Mouse (Mus musculus): ENCODE data around the gene C130050O18Rik. TPM values are rescaled to one million over a fixed set of nuclear protein-coding genes. Genes with fewer than 3 reads are reported as not detected.

Gene C130050O18Rik
- total and polyA plus RNA-seq, 2 experiments from 2014 or later: 0.34 TPM; not detected in 1

DNA sequence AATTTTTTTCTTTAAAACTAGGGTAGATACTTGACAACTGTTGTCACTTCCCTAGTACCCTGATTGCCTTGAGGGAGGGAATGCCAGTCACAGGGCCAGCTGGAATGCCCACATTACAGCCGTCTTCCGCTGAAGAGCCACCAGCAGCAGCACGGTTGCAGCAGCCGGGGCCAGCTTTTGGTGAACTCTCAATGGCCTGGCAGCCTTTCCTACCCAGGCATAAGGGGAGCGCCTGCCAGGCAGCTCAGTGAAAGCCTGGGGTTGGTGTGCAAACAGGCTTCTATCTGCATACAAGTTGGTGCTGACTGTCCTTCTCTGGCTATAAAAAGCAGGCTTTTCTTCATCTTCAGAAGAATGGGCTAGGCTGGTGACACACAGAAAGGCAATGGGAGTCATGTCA is 35.4 kb downstream of the C130050O18Rik start:
- DNase-seq (ENCODE audit: low spot score) (peak; percentile 68), ATAC-seq (peak; percentile 53)
- WGBS: 39% methylated on average over 5 of the region's 5 CpGs
- TF ChIP-seq CTCF (IDR thresholded peaks at IDR 0.05; ENCODE audit: low read depth): no peak
- Histone ChIP-seq H3K4me2 (ENCODE audit: low read depth, low read length) (no peak overlapping the region), H3K4me1 (ENCODE audit: insufficient read depth, low read length) (peaks cover 19% of the 10 kb centered on the region), H3K36me3 (ENCODE audit: insufficient read depth, low read length) (no peaks in the 10 kb centered on the region), H3K9me3 (ENCODE audit: low read length) (no peaks in the 10 kb centered on the region), H3K27me3 (ENCODE audit: insufficient read depth, low read length) (no peaks in the 10 kb centered on the region), H3K9ac (replicated peaks; ENCODE audit: low read length) (no peak overlapping the region), H3K27ac (peak overlapping the region; percentile 20; the same call in 1 of the 2 replicates), H3K4me3 (ENCODE audit: low read length) (no peak overlapping the region)

DNA sequence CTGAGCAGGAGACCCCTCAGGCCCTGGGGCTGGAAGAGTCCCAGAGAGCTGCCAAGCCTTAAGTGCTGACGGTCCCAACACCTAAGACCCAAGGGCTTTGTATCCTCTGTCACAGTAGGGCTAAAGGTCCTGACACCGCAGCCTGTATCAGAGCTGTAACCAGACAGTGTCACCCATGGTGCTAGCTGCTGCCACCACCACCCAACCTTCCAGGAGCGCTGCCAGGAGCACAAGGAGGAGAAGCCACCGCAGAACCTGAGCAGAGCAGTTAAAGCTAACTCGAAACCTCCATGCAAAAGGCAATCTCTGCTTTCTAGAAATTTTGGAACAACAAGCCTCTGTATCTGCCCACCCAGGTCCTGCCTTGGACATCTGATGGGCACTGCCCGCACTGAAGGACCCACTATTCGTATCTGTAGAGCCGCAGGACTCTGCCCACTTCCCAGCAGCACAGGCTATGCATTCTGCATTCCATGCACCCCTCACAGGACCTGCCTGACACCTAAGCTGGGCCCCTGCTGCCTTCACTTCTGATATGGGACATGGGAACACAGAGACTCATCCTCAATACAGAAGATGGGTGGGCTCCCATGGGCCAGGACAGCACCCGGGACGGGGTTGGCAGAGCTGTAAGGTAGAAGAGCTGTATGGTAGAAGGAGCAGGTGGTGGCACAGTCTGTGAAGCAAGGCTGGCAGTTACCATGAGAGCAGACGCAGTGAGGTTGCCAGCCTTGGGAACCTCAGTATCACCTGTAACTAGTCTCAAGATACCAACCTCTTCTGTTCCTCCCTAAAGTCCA is 36.0 kb downstream of the C130050O18Rik start:
- Histone ChIP-seq H3K4me2 (ENCODE audit: low read depth, low read length) (no peak overlapping the region), H3K27me3 (ENCODE audit: insufficient read depth, low read length) (no peaks in the 10 kb centered on the region), H3K4me3 (ENCODE audit: low read length) (no peak overlapping the region), H3K9ac (replicated peaks; ENCODE audit: low read length) (no peak overlapping the region), H3K27ac (peak overlapping the region; percentile 20; the same call in 1 of the 2 replicates), H3K4me1 (ENCODE audit: insufficient read depth, low read length) (peaks cover 17% of the 10 kb centered on the region), H3K9me3 (ENCODE audit: low read length) (no peaks in the 10 kb centered on the region), H3K36me3 (ENCODE audit: insufficient read depth, low read length) (no peaks in the 10 kb centered on the region)
- TF ChIP-seq CTCF (IDR thresholded peaks at IDR 0.05; ENCODE audit: low read depth): no peak
- 87% methylated on average over 11 of the region's 11 CpGs for WGBS
- DNase-seq (ENCODE audit: low spot score): no peak
- no peak for ATAC-seq

DNA sequence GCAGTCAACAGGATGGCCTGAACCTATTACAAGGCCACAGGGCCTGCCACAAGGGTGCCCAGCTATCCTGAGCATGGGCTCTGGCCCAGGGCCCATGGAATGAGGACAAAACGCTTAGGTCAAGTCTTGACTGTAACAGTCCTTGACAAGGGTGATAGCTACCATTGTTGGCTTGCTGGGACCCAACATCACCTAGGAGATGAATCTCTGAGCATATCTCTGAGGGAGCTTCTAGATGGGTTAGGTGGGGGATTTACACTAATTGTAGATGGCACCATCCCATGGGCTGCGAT is 36.6 kb downstream of the C130050O18Rik start:
- H3K9ac ChIP-seq (replicated peaks; ENCODE audit: low read length): no peak overlapping the region
- no peak for TF ChIP-seq CTCF (IDR thresholded peaks at IDR 0.05; ENCODE audit: low read depth)
- H3K4me3 ChIP-seq (ENCODE audit: low read length): no peak overlapping the region
- peaks cover 17% of the 10 kb centered on the region for H3K4me1 ChIP-seq (ENCODE audit: insufficient read depth, low read length)
- DNase-seq (ENCODE audit: low spot score) (no peak), ATAC-seq (no peak)
- no peak overlapping the region for H3K4me2 ChIP-seq (ENCODE audit: low read depth, low read length)
- no peaks in the 10 kb centered on the region for H3K36me3 ChIP-seq (ENCODE audit: insufficient read depth, low read length)
- no peak overlapping the region; the same call in 1 of the 2 replicates for H3K27ac ChIP-seq
- 86% methylated on average over 2 of the region's 2 CpGs for WGBS
- no peaks in the 10 kb centered on the region for H3K27me3 ChIP-seq (ENCODE audit: insufficient read depth, low read length)
- H3K9me3 ChIP-seq (ENCODE audit: low read length): no peaks in the 10 kb centered on the region

DNA sequence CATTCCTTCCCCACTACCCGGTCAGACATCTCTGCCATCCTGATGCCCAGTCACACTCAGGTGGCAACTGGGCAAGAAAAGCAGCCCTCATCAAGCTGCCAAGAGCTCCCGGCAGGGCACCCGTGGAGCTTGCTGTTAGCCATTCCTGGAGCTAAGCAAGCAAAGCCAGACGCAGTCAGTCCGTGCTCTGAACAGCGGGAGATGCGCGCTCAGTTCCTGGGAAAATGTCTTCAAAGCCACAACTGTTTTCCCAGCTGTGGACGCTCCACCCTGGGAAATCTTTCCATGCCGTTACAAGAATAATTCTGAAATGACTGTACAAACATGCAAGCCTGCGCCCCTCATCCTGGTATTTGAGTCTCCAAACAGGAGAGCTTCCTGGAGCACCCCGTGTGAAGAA is 37.3 kb downstream of the C130050O18Rik start:
- H3K27me3 ChIP-seq (ENCODE audit: insufficient read depth, low read length): no peaks in the 10 kb centered on the region
- H3K9me3 ChIP-seq (ENCODE audit: low read length): no peaks in the 10 kb centered on the region
- H3K4me2 ChIP-seq (ENCODE audit: low read depth, low read length): no peak overlapping the region
- no peak for DNase-seq (ENCODE audit: low spot score)
- no peak; the same call in 1 of the 2 replicates for TF ChIP-seq CTCF (IDR thresholded peaks at IDR 0.05; ENCODE audit: low read depth)
- no peak overlapping the region for H3K9ac ChIP-seq (replicated peaks; ENCODE audit: low read length)
- peak overlapping the region; percentile 58; the same call in 1 of the 2 replicates for H3K27ac ChIP-seq
- no peak overlapping the region for H3K4me3 ChIP-seq (ENCODE audit: low read length)
- H3K36me3 ChIP-seq (ENCODE audit: insufficient read depth, low read length): no peaks in the 10 kb centered on the region
- H3K4me1 ChIP-seq (ENCODE audit: insufficient read depth, low read length): peaks cover 17% of the 10 kb centered on the region
- no peak for ATAC-seq
- WGBS: 48% methylated on average over 12 of the region's 12 CpGs

DNA sequence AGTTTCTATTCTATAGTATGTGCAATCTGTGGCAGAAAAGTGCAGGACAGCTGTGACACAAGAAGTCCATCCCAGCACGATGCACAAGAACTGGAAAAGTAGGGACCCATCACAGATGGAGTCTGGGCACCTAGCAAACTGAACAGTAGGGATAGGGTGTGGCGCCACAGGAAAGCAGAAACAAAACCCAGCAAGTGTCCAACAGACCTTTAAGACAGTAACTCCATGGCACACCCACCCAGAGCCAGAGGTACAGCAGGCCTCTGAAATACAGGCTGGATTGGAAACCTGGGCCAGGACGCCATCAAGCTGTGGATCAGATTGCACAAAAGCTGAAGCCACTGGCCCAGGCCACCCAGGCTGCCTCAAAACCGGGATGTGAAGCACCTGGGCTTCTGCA is 37.9 kb downstream of the C130050O18Rik start:
- Histone ChIP-seq H3K4me2 (ENCODE audit: low read depth, low read length) (no peak overlapping the region), H3K27ac (peak overlapping the region; percentile 58; the same call in 1 of the 2 replicates), H3K9me3 (ENCODE audit: low read length) (no peaks in the 10 kb centered on the region), H3K4me3 (ENCODE audit: low read length) (no peak overlapping the region), H3K4me1 (ENCODE audit: insufficient read depth, low read length) (peaks cover 17% of the 10 kb centered on the region), H3K36me3 (ENCODE audit: insufficient read depth, low read length) (no peaks in the 10 kb centered on the region), H3K9ac (replicated peaks; ENCODE audit: low read length) (no peak overlapping the region), H3K27me3 (ENCODE audit: insufficient read depth, low read length) (no peaks in the 10 kb centered on the region)
- DNase-seq (ENCODE audit: low spot score): no peak
- TF ChIP-seq CTCF (IDR thresholded peaks at IDR 0.05; ENCODE audit: low read depth): no peak
- no peak for ATAC-seq
- 80% methylated on average over 4 of the region's 4 CpGs for WGBS

DNA sequence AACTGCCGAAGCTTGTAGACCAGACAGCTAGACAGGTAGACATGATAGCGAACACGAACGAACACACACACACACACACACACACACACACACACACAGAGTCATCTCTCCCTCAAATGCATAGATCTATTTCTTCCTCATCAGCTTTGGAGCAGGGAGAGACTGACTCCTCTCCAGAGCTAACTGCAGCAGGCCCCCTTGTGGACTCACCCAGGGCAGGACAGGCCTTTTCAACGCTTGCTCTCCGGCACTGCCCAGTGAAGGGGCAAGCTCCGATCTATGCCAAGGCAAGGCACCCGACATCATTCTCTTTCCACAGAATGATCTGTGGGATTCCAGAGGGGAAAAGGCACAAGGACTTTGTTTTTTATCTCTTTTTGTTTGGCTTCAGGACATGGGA is 40.2 kb downstream of the C130050O18Rik start:
- ATAC-seq: peak; percentile 55; the same call in 1 of the 2 replicates
- 61% methylated on average over 8 of the region's 8 CpGs for WGBS
- peaks cover 30% of the 10 kb centered on the region for H3K4me1 ChIP-seq (ENCODE audit: insufficient read depth, low read length)
- no peaks in the 10 kb centered on the region for H3K36me3 ChIP-seq (ENCODE audit: insufficient read depth, low read length)
- no peak overlapping the region for H3K9ac ChIP-seq (replicated peaks; ENCODE audit: low read length)
- no peak overlapping the region for H3K27ac ChIP-seq
- H3K4me2 ChIP-seq (ENCODE audit: low read depth, low read length): no peak overlapping the region
- H3K27me3 ChIP-seq (ENCODE audit: insufficient read depth, low read length): no peaks in the 10 kb centered on the region
- no peak overlapping the region for H3K4me3 ChIP-seq (ENCODE audit: low read length)
- DNase-seq (ENCODE audit: low spot score): peak; percentile 39
- no peaks in the 10 kb centered on the region for H3K9me3 ChIP-seq (ENCODE audit: low read length)
- peak; percentile 62 for TF ChIP-seq CTCF (IDR thresholded peaks at IDR 0.05; ENCODE audit: low read depth)

DNA sequence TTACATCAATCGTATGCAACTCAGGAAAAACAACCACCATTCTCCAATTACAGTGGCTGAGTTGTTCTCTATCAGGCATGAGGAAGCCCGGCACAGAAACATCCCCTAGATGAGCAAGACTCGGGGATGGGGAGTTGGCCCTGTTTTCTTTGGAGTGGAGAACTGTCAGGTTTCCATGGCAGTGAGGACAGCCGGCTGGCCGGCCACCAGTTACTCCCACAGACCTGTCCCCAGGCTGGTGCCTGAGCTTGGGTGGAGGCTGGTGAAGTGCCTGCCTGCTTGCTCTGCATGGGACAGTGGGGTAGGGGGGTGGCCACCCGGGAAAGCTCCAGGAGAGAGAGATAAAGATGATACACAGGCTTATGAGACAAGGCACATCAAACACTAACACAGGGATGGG is 42.9 kb downstream of the C130050O18Rik start:
- Histone ChIP-seq H3K27ac (no peak overlapping the region), H3K4me2 (ENCODE audit: low read depth, low read length) (no peak overlapping the region), H3K27me3 (ENCODE audit: insufficient read depth, low read length) (no peaks in the 10 kb centered on the region), H3K4me3 (ENCODE audit: low read length) (no peak overlapping the region), H3K36me3 (ENCODE audit: insufficient read depth, low read length) (no peaks in the 10 kb centered on the region), H3K4me1 (ENCODE audit: insufficient read depth, low read length) (peaks cover 14% of the 10 kb centered on the region), H3K9me3 (ENCODE audit: low read length) (no peaks in the 10 kb centered on the region), H3K9ac (replicated peaks; ENCODE audit: low read length) (no peak overlapping the region)
- 47% methylated on average over 6 of the region's 6 CpGs for WGBS
- no peak for ATAC-seq
- DNase-seq (ENCODE audit: low spot score): peak; percentile 32
- no peak for TF ChIP-seq CTCF (IDR thresholded peaks at IDR 0.05; ENCODE audit: low read depth)
